Mouse (Mus musculus): ENCODE data around the gene Tmem256. TPM values are rescaled to one million over a fixed set of nuclear protein-coding genes. Genes with fewer than 3 reads are reported as not detected.
"Not testable (repeated sequence)": the region's sequence is repeated elsewhere in the genome, so short reads cannot be mapped to it uniquely, and the experiment has no call there.

Tmem256 gene
- polyA plus RNA-seq, 1 experiment from 2014 or later, result 290 TPM

GRCm38 (mm10) chr11:69846738-69847688, 8.7 kb downstream of the Tmem256 start:
- Histone ChIP-seq H3K4me1 (peaks cover 43% of the 10 kb centered on the region), H3K27ac (peak overlapping the region; percentile 97), H3K36me3 (replicated peaks) (peaks cover 45% of the 10 kb centered on the region), H3K9me3 (no peaks in the 10 kb centered on the region), H3K27me3 (ENCODE audit: poor library complexity, severe bottlenecking) (no peaks in the 10 kb centered on the region), H3K4me3 (peak overlapping the region; percentile 82)
- no peak for DNase-seq (ENCODE audit: extremely low spot score, low spot score)
- 11% methylated on average over 37 of the region's 37 CpGs for WGBS

GRCm38 (mm10) chr11:69848021-69848420, 9.7 kb downstream of the Tmem256 start:
- no peak for DNase-seq (ENCODE audit: extremely low spot score, low spot score)
- Histone ChIP-seq H3K27me3 (ENCODE audit: poor library complexity, severe bottlenecking) (no peaks in the 10 kb centered on the region), H3K36me3 (replicated peaks) (peaks cover 55% of the 10 kb centered on the region), H3K9me3 (no peaks in the 10 kb centered on the region), H3K4me3 (peak overlapping the region; percentile 82; the same call in 1 of the 2 replicates), H3K4me1 (peaks cover 45% of the 10 kb centered on the region), H3K27ac (peak overlapping the region; percentile 97; the same call in 1 of the 2 replicates)
- 96% methylated on average over 6 of the region's 6 CpGs for WGBS

GRCm38 (mm10) chr11:69849128-69849527, 10.8 kb downstream of the Tmem256 start:
- Histone ChIP-seq H3K9me3 (no peaks in the 10 kb centered on the region), H3K4me3 (no peak overlapping the region), H3K36me3 (replicated peaks) (peaks cover 55% of the 10 kb centered on the region), H3K4me1 (peaks cover 56% of the 10 kb centered on the region), H3K27me3 (ENCODE audit: poor library complexity, severe bottlenecking) (no peaks in the 10 kb centered on the region), H3K27ac (no peak overlapping the region)
- 88% methylated on average over 9 of the region's 9 CpGs for WGBS
- DNase-seq (ENCODE audit: extremely low spot score, low spot score), result no peak

- H3K36me3 ChIP-seq (replicated peaks), result peaks cover 55% of the 10 kb centered on the region
These were observed 11.6 kb downstream of the Tmem256 start for GRCm38 (mm10) chr11:69849884-69850283.

GRCm38 (mm10) chr11:69850754-69851153, 12.4 kb downstream of the Tmem256 start:
- 83% methylated on average over 8 of the region's 8 CpGs for WGBS
- Histone ChIP-seq H3K36me3 (replicated peaks) (peaks cover 55% of the 10 kb centered on the region), H3K9me3 (no peaks in the 10 kb centered on the region), H3K27ac (no peak overlapping the region), H3K4me1 (peaks cover 57% of the 10 kb centered on the region), H3K4me3 (no peak overlapping the region), H3K27me3 (ENCODE audit: poor library complexity, severe bottlenecking) (peaks cover 3% of the 10 kb centered on the region; the same call in 1 of the 2 replicates)
- DNase-seq (ENCODE audit: extremely low spot score, low spot score), result no peak

More at GRCm38 (mm10) chr11:69849884-69850283, 11.6 kb downstream of the Tmem256 start:
- no peak for DNase-seq (ENCODE audit: extremely low spot score, low spot score)
- Histone ChIP-seq H3K27me3 (ENCODE audit: poor library complexity, severe bottlenecking) (no peaks in the 10 kb centered on the region), H3K4me3 (no peak overlapping the region), H3K9me3 (no peaks in the 10 kb centered on the region), H3K27ac (no peak overlapping the region), H3K4me1 (peaks cover 56% of the 10 kb centered on the region)
- WGBS, result 92% methylated on average over 15 of the region's 15 CpGs

- WGBS, result 80% methylated on average over 7 of the region's 7 CpGs
- Histone ChIP-seq H3K27ac (peak overlapping the region; percentile 56), H3K4me3 (no peak overlapping the region), H3K4me1 (peaks cover 39% of the 10 kb centered on the region), H3K9me3 (no peaks in the 10 kb centered on the region), H3K36me3 (replicated peaks) (peaks cover 40% of the 10 kb centered on the region), H3K27me3 (ENCODE audit: poor library complexity, severe bottlenecking) (peaks cover 36% of the 10 kb centered on the region)
- DNase-seq (ENCODE audit: extremely low spot score, low spot score), result no peak
These were observed 15.7 kb downstream of the Tmem256 start for GRCm38 (mm10) chr11:69853994-69854393.

GRCm38 (mm10) chr11:69854680-69855079, 16.4 kb downstream of the Tmem256 start:
- 88% methylated on average over 10 of the region's 10 CpGs for WGBS
- no peak for DNase-seq (ENCODE audit: extremely low spot score, low spot score)
- Histone ChIP-seq H3K9me3 (no peaks in the 10 kb centered on the region), H3K27me3 (ENCODE audit: poor library complexity, severe bottlenecking) (peaks cover 43% of the 10 kb centered on the region), H3K27ac (peak overlapping the region; percentile 72), H3K4me3 (peak overlapping the region; percentile 23; the same call in 1 of the 2 replicates), H3K4me1 (peaks cover 39% of the 10 kb centered on the region), H3K36me3 (replicated peaks) (peaks cover 33% of the 10 kb centered on the region)

GRCm38 (mm10) chr11:69855347-69855746, 17.0 kb downstream of the Tmem256 start:
- H3K27ac ChIP-seq, result peak overlapping the region; percentile 72
- 21% methylated on average over 16 of the region's 16 CpGs for WGBS

GRCm38 (mm10) chr11:69858113-69858998, 20.0 kb downstream of the Tmem256 start, which contains the start of gene Tnk1:
Gene Tnk1, minus strand, starts transcription at chr11:69858730.
- DNase-seq (ENCODE audit: extremely low spot score, low spot score), result no peak
- Histone ChIP-seq H3K4me3 (peak within 1 kb of the TSS; percentile 33), H3K27me3 (ENCODE audit: poor library complexity, severe bottlenecking) (peaks cover 50% of the 10 kb centered on the region), H3K36me3 (replicated peaks) (no peaks in the 10 kb centered on the region), H3K9me3 (no peaks in the 10 kb centered on the region), H3K4me1 (peaks cover 26% of the 10 kb centered on the region), H3K27ac (peak within 1 kb of the TSS; percentile 35; the same call in 1 of the 2 replicates)
- WGBS, result 17% methylated on average over 30 of the region's 30 CpGs

More at GRCm38 (mm10) chr11:69855347-69855746, 17.0 kb downstream of the Tmem256 start:
- Histone ChIP-seq H3K4me1 (peaks cover 37% of the 10 kb centered on the region), H3K27me3 (ENCODE audit: poor library complexity, severe bottlenecking) (peaks cover 49% of the 10 kb centered on the region), H3K36me3 (replicated peaks) (peaks cover 26% of the 10 kb centered on the region), H3K9me3 (no peaks in the 10 kb centered on the region), H3K4me3 (peak overlapping the region; percentile 23)
- peak; percentile 66 for DNase-seq (ENCODE audit: extremely low spot score, low spot score)

GRCm38 (mm10) chr11:69863729-69864128, 25.4 kb downstream of the Tmem256 start:
- not testable (repeated sequence) for H3K36me3 ChIP-seq (replicated peaks); DNase-seq (ENCODE audit: extremely low spot score, low spot score); H3K27ac ChIP-seq; H3K9me3 ChIP-seq; H3K4me1 ChIP-seq; H3K4me3 ChIP-seq
- peaks cover 17% of the 10 kb centered on the region for H3K27me3 ChIP-seq (ENCODE audit: poor library complexity, severe bottlenecking)
- WGBS, result 85% methylated on average over 3 of the region's 3 CpGs

- Histone ChIP-seq H3K27ac (peak overlapping the region; percentile 3; the same call in 1 of the 2 replicates), H3K4me1 (peaks cover 3% of the 10 kb centered on the region; the same call in 1 of the 2 replicates), H3K9me3 (no peaks in the 10 kb centered on the region), H3K36me3 (replicated peaks) (no peaks in the 10 kb centered on the region), H3K4me3 (no peak overlapping the region), H3K27me3 (ENCODE audit: poor library complexity, severe bottlenecking) (peaks cover 11% of the 10 kb centered on the region)
- DNase-seq (ENCODE audit: extremely low spot score, low spot score), result no peak
- WGBS, result 65% methylated on average over 8 of the region's 8 CpGs
These were observed 26.0 kb downstream of the Tmem256 start for GRCm38 (mm10) chr11:69864138-69864860.

GRCm38 (mm10) chr11:69865561-69865960, 27.2 kb downstream of the Tmem256 start:
- Histone ChIP-seq H3K27me3 (ENCODE audit: poor library complexity, severe bottlenecking) (no peaks in the 10 kb centered on the region), H3K9me3 (no peaks in the 10 kb centered on the region), H3K4me3 (no peak overlapping the region), H3K4me1 (peaks cover 3% of the 10 kb centered on the region; the same call in 1 of the 2 replicates), H3K36me3 (replicated peaks) (no peaks in the 10 kb centered on the region), H3K27ac (no peak overlapping the region)
- DNase-seq (ENCODE audit: extremely low spot score, low spot score), result no peak
- WGBS, result 89% methylated on average over 9 of the region's 9 CpGs
